Mouse (Mus musculus): ENCODE measurements around the gene Usp30.

GRCm38 (mm10) chr5:114052246-114052761, 13.0 kb upstream of the Usp30 start:
- peak; percentile 96 for TF ChIP-seq CTCF (IDR thresholded peaks at IDR 0.05; ENCODE audit: low read depth, low read length)
- TF ChIP-seq POLR2A (IDR thresholded peaks at IDR 0.05; ENCODE audit: borderline replicate concordance, low read depth, low read length), result no peak

Measured in bone marrow macrophage, adult 2 months (primary cell).